Mouse (Mus musculus) heart, postnatal 0 days (tissue): Measurements from ENCODE around the gene Tmem205.

Experiments
- CTCF ChIP-seq: IDR thresholded peaks from 2 replicates; pipeline ENCODE4 v1.5.1; 2016; ENCODE audit warnings: antibody characterized with exemption, control low read depth, low read depth
- EP300 ChIP-seq: IDR thresholded peaks from 2 replicates; pipeline ENCODE4 v1.6.1; 2016; ENCODE audit warnings: antibody characterized with exemption, low read depth

GRCm38 (mm10) chr9:21959244-21959643, 31.9 kb upstream of the Tmem205 start:
- TF ChIP-seq CTCF (no peak), EP300 (no peak)
